Mouse (Mus musculus) heart, postnatal 0 days (tissue): ENCODE data around the gene Trat1.

Source experiments
- CTCF ChIP-seq: IDR thresholded peaks from 2 replicates; pipeline ENCODE4 v1.5.1; 2016; ENCODE audit warnings: antibody characterized with exemption, control low read depth, low read depth
- EP300 ChIP-seq: IDR thresholded peaks from 2 replicates; pipeline ENCODE4 v1.6.1; 2016; ENCODE audit warnings: antibody characterized with exemption, low read depth

- TF ChIP-seq CTCF (no peak), EP300 (no peak)
Observed at GRCm38 (mm10) chr16:48786258-48786657, 14.4 kb upstream of the Trat1 start.
